Mouse (Mus musculus) frontal cortex, postnatal 14 days (tissue): ENCODE measurements around the gene Nmnat1.
"Not testable (repeated sequence)": the region's sequence is repeated elsewhere in the genome, so short reads cannot be mapped to it uniquely, and the experiment has no call there.

Experiments used
- DNase-seq, 2 experiments: peaks; one replicate each; pipeline ENCODE4 v3.0.0; 2022; ENCODE audit warnings: low spot score in 2 of 2

Nmnat1 gene

DNA sequence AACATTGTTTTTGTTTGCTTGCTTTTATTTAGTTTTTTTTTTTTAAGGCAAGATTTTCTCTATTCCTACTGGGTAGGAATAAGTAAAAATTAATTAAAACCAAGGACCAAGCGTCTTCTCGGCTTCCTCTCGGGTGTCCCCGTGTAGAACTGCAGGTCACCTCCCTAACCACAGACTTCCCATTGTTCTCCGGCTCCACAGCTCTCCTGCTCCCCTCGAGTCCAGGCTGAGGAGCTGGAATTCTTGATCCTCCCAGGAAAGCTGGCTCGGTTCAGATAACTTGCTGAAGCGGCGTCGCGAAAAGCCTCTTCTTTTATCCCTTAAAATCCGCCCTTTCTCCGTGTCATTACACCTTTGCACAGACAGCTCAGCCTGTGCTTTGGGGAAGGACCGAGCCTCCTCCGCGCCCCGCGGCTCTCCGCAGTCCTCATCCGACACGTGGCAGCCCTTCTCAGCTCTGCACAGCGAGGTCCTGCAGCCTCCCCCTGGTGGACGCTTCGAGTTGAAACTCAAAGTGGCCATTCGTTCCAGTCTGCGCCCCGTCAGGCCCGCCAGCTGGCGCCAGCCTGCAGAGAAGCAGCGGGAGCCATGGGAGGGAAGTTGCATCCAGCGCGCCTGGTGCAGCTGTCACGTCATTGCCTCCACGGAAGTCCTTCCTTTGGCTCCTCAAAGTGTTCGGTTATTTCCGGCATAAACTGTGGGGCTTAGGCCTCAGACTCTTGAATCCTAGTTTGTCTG lies 39.9 kb downstream of the Nmnat1 start:
- DNase-seq, result peak; percentile 77 to 79

DNA sequence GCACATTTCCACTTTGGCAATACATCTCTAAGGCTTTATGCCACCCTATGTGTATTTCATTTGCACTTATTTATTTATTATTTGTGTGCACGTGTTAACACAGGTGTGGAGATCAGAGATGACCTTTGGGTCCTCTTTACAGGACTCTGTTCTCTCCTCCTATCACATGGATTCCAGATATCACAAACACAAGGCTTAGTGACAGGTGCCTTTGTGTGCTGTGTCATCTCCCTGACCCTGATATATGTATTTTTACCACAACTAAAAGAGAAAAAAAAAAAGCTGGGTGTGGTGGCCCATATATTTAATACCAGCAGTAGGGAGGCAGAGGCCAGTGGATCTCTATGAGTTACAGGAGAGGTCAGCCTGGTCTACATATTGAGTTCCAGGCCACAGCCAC lies 40.5 kb downstream of the Nmnat1 start:
- DNase-seq, result no peak

DNA sequence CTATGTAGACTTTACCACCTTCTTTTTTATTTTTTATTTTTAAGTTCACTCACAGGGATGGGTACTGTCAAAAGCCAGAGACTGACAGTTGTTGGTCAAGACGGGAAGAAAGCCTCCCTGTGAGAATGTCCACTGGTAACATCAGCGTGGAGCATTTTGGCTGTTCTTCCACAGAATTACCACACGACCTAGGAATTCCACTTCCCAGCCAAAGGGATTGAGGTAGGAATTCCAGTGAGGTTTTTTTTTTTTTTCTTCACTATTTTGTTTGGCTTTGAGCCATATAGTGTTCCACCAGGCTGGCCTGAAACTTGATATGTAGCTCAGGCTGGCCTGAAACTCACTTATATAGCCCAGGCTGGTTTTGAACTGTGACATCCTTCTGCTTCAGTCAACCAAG lies 42.6 kb downstream of the Nmnat1 start:
- DNase-seq, result no peak

DNA sequence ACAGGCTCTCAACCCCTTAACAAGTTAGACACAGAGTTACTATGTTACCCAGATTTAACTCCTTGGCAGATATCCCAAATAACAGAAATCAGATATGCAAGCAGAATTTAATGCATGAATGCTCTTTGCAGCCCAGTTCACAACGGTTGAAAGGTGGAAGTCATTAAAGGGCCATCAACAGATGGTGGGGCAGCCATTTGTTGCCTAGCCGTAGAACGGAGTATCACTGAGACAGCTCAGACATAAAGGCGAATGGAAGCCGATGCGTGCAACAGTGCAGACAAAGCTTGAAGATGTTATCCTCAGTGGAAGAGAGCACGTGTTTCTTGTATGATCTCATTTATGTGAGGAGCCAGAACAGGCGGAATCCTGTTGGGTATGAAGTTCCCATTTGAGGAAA lies 44.4 kb downstream of the Nmnat1 start:
- DNase-seq, result no peak

DNA sequence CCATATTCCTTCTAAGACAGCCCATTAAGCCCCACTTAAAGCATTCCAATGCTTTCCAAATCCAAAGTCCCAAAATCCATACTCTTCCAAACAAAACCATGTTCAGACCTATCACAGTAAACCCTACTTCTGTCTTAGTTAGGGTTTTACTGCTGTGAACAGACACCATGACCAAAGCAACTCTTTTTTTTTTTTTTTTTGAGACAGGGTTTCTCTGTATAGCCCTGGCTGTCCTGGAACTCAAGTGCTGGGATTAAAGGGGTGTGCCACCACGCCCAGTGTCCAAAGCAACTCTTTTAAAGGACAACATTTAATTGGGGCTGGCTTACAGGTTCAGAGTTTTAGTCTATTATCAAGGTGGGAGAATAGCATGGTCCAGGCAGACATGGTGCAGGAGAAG lies 53.1 kb downstream of the Nmnat1 start:
- not testable (repeated sequence) for DNase-seq

DNA sequence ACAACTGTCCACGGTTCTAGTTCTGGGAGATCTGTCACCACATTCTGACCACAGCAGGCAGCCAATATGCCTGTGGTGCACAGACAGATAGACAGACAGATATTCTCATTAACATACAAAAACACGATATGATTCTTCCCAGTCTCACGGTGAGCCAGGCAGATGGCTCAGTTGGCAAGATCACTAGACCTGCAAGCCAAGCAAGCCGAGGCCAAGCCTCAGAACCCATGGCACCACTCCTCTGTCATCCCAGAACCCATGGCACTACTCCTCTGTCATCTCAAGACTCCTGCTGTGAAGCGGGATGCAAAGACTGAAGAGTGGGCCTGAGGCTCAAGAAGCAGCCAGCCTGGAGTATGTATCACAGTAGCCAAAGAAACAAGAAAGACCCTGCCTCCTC lies 55.4 kb downstream of the Nmnat1 start:
- DNase-seq, result no peak

DNA sequence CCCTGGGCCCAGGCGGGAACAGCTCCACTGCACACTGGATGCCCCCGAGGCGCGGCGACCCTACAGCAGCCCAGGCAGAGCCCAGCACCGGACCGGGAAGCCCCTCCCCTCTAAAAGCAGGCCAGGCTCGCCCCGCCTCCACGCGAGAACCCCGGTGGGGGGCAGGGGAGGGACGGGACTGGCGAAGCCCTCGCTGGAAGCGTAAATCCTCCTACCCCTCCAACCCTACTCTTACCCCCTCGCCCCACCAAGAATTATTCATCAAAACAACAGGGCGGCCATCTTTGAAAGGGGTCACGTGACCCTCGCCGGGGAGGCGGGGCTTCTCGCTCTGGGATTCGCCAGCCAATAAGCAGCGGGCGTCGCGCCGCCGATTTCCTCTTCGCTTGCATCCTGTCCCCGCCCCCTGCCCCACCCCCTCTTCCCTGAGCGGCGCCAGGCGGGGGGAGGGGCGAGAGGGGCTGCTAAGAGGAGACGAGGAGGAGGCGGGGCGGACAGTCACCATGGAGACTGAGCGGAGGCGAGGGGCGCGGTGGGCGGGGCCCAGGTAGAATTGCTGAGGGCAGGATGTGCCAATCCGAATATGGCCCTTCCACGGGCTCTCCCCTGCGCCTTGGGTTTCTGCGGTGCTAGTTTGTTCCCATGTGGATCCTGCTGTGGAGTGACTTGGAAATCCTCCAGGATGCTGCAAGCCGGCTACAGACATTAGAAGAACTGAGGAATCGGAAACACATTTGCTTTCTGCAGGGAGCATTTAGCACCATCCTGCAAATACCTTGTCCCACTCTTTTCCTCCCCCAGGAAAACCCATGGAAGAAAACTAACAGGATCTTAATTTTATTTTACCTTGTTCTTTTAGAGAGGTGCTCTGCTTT lies 58.4 kb downstream of the Nmnat1 start, which contains the start of gene Ube4b:
TSS of gene Ube4b (minus strand) at position 425 of the 875 bp plus-strand sequence.
- peak; percentile 96 for DNase-seq

DNA sequence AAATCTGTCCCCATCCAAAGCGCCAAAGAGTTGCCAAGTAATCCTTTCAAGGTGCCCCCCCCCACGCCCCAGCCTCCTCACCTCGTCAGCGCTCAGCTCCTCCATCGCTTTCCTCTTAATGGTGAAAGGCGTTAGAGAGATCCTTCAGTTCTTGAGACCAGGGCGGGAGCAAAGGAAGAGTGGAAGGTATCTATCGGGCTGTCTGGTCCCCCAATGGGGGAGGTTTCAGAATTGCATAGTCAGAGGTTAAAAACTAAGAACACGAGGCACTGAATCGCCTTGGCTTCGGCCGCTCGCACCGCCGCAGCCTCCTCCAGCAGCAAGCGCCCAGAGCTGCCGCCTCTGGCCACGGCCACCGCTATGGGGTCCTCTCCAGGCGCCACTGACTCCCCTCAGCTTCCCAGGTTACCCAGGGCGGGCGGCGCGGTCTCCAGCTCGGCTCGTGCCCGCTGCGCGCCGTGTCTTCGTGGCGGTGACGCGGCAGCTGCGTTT lies 59.2 kb downstream of the Nmnat1 start:
- DNase-seq, result peak in 1 of 2 experiments; percentile 31

DNA sequence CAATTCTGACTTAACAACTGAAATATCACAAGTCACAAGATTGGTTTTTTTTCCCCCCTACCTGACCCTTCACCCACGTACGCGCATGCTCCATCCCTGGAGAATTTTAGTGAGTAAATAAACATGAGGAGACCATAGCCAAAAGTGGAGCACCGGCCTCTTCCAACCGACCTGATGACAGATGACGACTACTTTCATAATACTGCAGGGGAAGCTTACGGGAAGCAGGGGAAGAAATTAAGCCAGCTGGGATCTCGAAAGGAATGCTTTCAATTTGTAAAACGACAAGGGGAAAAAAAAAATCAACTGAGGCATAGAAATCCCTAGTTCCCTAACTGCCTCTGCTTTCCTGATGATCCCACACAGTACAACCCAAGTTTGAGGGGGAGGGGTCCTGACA lies 60.2 kb downstream of the Nmnat1 start:
- DNase-seq, result no peak

DNA sequence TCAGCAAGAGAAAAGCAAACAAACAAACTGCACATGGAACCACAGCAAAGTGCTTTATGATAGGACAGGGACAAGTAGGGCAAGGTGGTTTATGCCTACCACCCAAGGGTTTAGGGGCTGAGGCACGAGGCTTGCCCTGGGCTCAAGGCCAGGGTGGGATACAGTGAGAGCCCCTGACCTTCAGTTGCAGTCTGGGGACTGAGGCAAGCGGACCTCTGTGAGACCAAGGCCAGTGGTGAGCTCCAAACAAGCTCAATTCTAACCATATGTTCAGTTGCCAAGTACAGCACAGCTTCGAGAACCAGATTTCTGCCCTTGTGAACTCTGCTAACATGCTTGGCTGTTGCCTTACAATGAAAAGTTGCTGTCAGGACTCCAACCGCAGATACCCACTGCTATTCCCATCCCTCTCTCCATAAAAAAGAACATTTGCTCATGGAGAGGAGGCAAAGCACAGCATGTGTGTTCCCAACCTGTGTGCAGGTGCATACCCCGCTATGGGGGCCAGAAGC lies 67.1 kb downstream of the Nmnat1 start:
- DNase-seq, result no peak
